Comparison of ENCODE assay signal across 9 mouse cellular contexts in genomic region chr4:129585773-129586172, GRCm38 (mm10). TPM values are rescaled to one million over a fixed set of nuclear protein-coding genes. Genes with fewer than 3 reads are reported as not detected.
DNase-seq lines count a peak whose midpoint lies in the region; ATAC-seq and TF ChIP-seq lines count a peak whose summit lies in the region.
"Had no signal": no experiment of that assay in that cellular context is flagged by ENCODE, and none has a peak within 500 bp of the region (broad histone marks: within the 10 kb centered on the region; RNA-seq: fewer than 3 reads in every experiment).

No protein-coding gene starts in this region.

- H3K27me3 ChIP-seq in lung, embryonic 15.5 days: no peaks in the 10 kb centered on the region
- no peaks in the 10 kb centered on the region for H3K27me3 ChIP-seq in intestine, embryonic 14.5 days (replicated peaks; ENCODE audit: control insufficient read depth, insufficient read depth, low read length)
- H3K27me3 ChIP-seq in liver, postnatal 0 days (ENCODE audit: insufficient read depth, low read length): no peaks in the 10 kb centered on the region
- no peaks in the 10 kb centered on the region for H3K27me3 ChIP-seq in thymus, adult 2 months (ENCODE audit: control insufficient read depth, insufficient read depth, low read length)
- H3K27me3 ChIP-seq: midbrain, embryonic 15.5 days had no signal

- H3K9ac ChIP-seq in lung, embryonic 15.5 days: no peak overlapping the region
- H3K9ac ChIP-seq in intestine, embryonic 14.5 days (ENCODE audit: low read length): no peak overlapping the region
- peak overlapping the region; percentile 63; the same call in 1 of the 2 replicates for H3K9ac ChIP-seq in liver, postnatal 0 days (replicated peaks)

- peak overlapping the region; percentile 83 for H3K4me2 ChIP-seq in lung, embryonic 15.5 days
- peak overlapping the region; percentile 86; the same call in 1 of the 2 replicates for H3K4me2 ChIP-seq in intestine, embryonic 14.5 days (ENCODE audit: low read length)
- H3K4me2 ChIP-seq in liver, postnatal 0 days (ENCODE audit: low read depth, low read length): peak overlapping the region; percentile 72

- TF ChIP-seq POLR2A in thymus, adult 2 months (IDR thresholded peaks at IDR 0.05; ENCODE audit: control insufficient read depth, extremely low read depth, insufficient read depth, low read length, poor library complexity): no peak

- intact Hi-C loops in gastrocnemius, adult 2 months (cut with DNase I): loop anchor here (2.0 kb wide), 1 partner anchor 23 kb away; no protein-coding TSS in a partner anchor

- peaks cover 12% of the 10 kb centered on the region for H3K4me1 ChIP-seq in lung, embryonic 15.5 days
- H3K4me1 ChIP-seq in intestine, embryonic 14.5 days (replicated peaks; ENCODE audit: control insufficient read depth, insufficient read depth, low read length): peaks cover 7% of the 10 kb centered on the region; the same call in 1 of the 2 replicates
- peaks cover 23% of the 10 kb centered on the region; the same call in 1 of the 2 replicates for H3K4me1 ChIP-seq in liver, postnatal 0 days (ENCODE audit: insufficient read depth)
- H3K4me1 ChIP-seq in thymus, adult 2 months (replicated peaks; ENCODE audit: control insufficient read depth, insufficient read depth, low read length): peaks cover 12% of the 10 kb centered on the region

- H3K36me3 ChIP-seq in lung, embryonic 15.5 days: peaks cover 4% of the 10 kb centered on the region
- peaks cover 1% of the 10 kb centered on the region; the same call in 1 of the 2 replicates for H3K36me3 ChIP-seq in intestine, embryonic 14.5 days (ENCODE audit: control insufficient read depth, insufficient read depth, low read length)
- H3K36me3 ChIP-seq in liver, postnatal 0 days (replicated peaks; ENCODE audit: insufficient read depth, low read length): no peaks in the 10 kb centered on the region; the same call in 1 of the 2 replicates
- H3K36me3 ChIP-seq in thymus, adult 2 months (ENCODE audit: control insufficient read depth, insufficient read depth, low read length): no peaks in the 10 kb centered on the region

- H3K4me3 ChIP-seq in gastrocnemius, adult 2 months: peak overlapping the region; percentile 74
- H3K4me3 ChIP-seq in lung, embryonic 15.5 days: no peak overlapping the region
- no peak overlapping the region for H3K4me3 ChIP-seq in intestine, embryonic 14.5 days (ENCODE audit: low read depth, low read length)
- H3K4me3 ChIP-seq in liver, postnatal 0 days (ENCODE audit: low read depth, low read length): peak overlapping the region; percentile 53
- no peak overlapping the region for H3K4me3 ChIP-seq in thymus, adult 2 months (ENCODE audit: control insufficient read depth, insufficient read depth, low read length)

- no peak overlapping the region for H3K27ac ChIP-seq in gastrocnemius, adult 2 months
- no peak overlapping the region for H3K27ac ChIP-seq in lung, embryonic 15.5 days
- no peak overlapping the region for H3K27ac ChIP-seq in intestine, embryonic 14.5 days (ENCODE audit: low read depth)
- H3K27ac ChIP-seq in liver, postnatal 0 days (ENCODE audit: low read depth): peak overlapping the region; percentile 41; the same call in 1 of the 2 replicates
- no peak overlapping the region for H3K27ac ChIP-seq in thymus, adult 2 months (ENCODE audit: control insufficient read depth, insufficient read depth, low read length)
- H3K27ac ChIP-seq: midbrain, embryonic 15.5 days had no signal

- no peak for TF ChIP-seq CTCF in gastrocnemius, adult 2 months (IDR thresholded peaks at IDR 0.05)
- no peak for TF ChIP-seq CTCF in liver, postnatal 0 days (IDR thresholded peaks at IDR 0.05; ENCODE audit: low read depth)
- TF ChIP-seq CTCF in thymus, adult 2 months (IDR thresholded peaks at IDR 0.05; ENCODE audit: borderline replicate concordance, control insufficient read depth, extremely low read depth, insufficient read depth, low read length, poor library complexity): no peak

- DNase-seq in gastrocnemius, adult 2 months: no peak
- DNase-seq in gastrocnemius, postnatal 25 days: no peak
- DNase-seq in lung, postnatal 36 days: no peak
- no peak for DNase-seq in intestine, embryonic 14.5 days (ENCODE audit: low spot score)
- no peak for DNase-seq in liver, postnatal 0 days
- no peak for DNase-seq in thymus, adult 2 months
- no peak for DNase-seq in retina, embryonic 14.5 days (ENCODE audit: low spot score)

- WGBS in lung, embryonic 15.5 days: 79% methylated on average over 9 of the region's 9 CpGs
- whole genome bisulfite sequencing in intestine, embryonic 14.5 days: 83% methylated on average over 9 of the region's 9 CpGs
- WGBS in liver, postnatal 0 days (ENCODE audit: insufficient replicate concordance): 68% methylated on average over 9 of the region's 9 CpGs
- 92% methylated on average over 9 of the region's 9 CpGs for WGBS in thymus, adult 2 months

- no peak for ATAC-seq in lung, embryonic 15.5 days (ENCODE audit: borderline replicate concordance, extremely low read depth, low FRiP score, low TSS enrichment)
- peak; percentile 10; the same call in 1 of the 2 replicates for ATAC-seq in intestine, embryonic 14.5 days (replicated peaks; ENCODE audit: low FRiP score, low TSS enrichment, low read depth)
- no peak for ATAC-seq in liver, postnatal 0 days
- ATAC-seq: midbrain, embryonic 15.5 days had no signal

- H3K9me3 ChIP-seq in lung, embryonic 15.5 days: no peaks in the 10 kb centered on the region
- H3K9me3 ChIP-seq in intestine, embryonic 14.5 days (ENCODE audit: control insufficient read depth, low read length): no peaks in the 10 kb centered on the region
- no peaks in the 10 kb centered on the region for H3K9me3 ChIP-seq in liver, postnatal 0 days (ENCODE audit: low read length)
- H3K9me3 ChIP-seq: midbrain, embryonic 15.5 days had no signal

- TF ChIP-seq EP300 in liver, postnatal 0 days (IDR thresholded peaks at IDR 0.05; ENCODE audit: low read depth): no peak

RNA-seq across cellular contexts. Expression of gene Fam167b, which starts 7.4 kb away (rescaled TPM):
- not detected for total RNA-seq in gastrocnemius, adult 2 months (2021)
- total RNA-seq in gastrocnemius, postnatal 25 days (2021): under 1 TPM in 1 of 2 experiments, not detected in 1; 0.31 TPM
- 3.2 and 4.2 TPM in 2 replicates for polyA plus RNA-seq in lung, embryonic 15.5 days (2015; fragmentation: Nextera tagmentation; extraction: Ambion mirVana)
- 1.5 and 1.8 TPM in 2 replicates for polyA plus RNA-seq in intestine, embryonic 14.5 days (2014; fragmentation: Nextera tagmentation; extraction: Ambion mirVana)
- 13.1 and 15.0 TPM in 2 replicates for polyA plus RNA-seq in liver, postnatal 0 days (2015; fragmentation: Nextera tagmentation; extraction: Ambion mirVana)
- 2.6 and 3.0 TPM in 2 replicates for polyA plus RNA-seq in thymus, adult 2 months (2012; rRNA removed)

RNA-seq across cellular contexts. Expression of gene Lck, which starts 12.3 kb away (rescaled TPM):
- total RNA-seq in gastrocnemius, adult 2 months (2021): not detected
- total RNA-seq in gastrocnemius, postnatal 25 days (2021): under 1 TPM in 1 of 2 experiments, not detected in 1; 0.48 TPM
- polyA plus RNA-seq in lung, embryonic 15.5 days (2015; fragmentation: Nextera tagmentation; extraction: Ambion mirVana): 8.3 and 24.9 TPM in 2 replicates
- polyA plus RNA-seq in intestine, embryonic 14.5 days (2014; fragmentation: Nextera tagmentation; extraction: Ambion mirVana): 7.9 and 8.1 TPM in 2 replicates
- 3.3 and 3.4 TPM in 2 replicates for polyA plus RNA-seq in liver, postnatal 0 days (2015; fragmentation: Nextera tagmentation; extraction: Ambion mirVana)
- polyA plus RNA-seq in thymus, adult 2 months (2012; rRNA removed): 1,584 and 1,845 TPM in 2 replicates

RNA-seq across cellular contexts. Expression of gene Eif3i, which starts 14.7 kb away (rescaled TPM):
- 100 to 1,000 TPM; 134 to 137 TPM for total RNA-seq in gastrocnemius, adult 2 months (2021)
- total RNA-seq in gastrocnemius, postnatal 25 days (2021): 100 to 1,000 TPM; 116 to 129 TPM
- polyA plus RNA-seq in lung, embryonic 15.5 days (2015; fragmentation: Nextera tagmentation; extraction: Ambion mirVana): 259 and 262 TPM in 2 replicates
- polyA plus RNA-seq in intestine, embryonic 14.5 days (2014; fragmentation: Nextera tagmentation; extraction: Ambion mirVana): 349 and 356 TPM in 2 replicates
- 119 and 125 TPM in 2 replicates for polyA plus RNA-seq in liver, postnatal 0 days (2015; fragmentation: Nextera tagmentation; extraction: Ambion mirVana)
- polyA plus RNA-seq in thymus, adult 2 months (2012; rRNA removed): 331 and 350 TPM in 2 replicates

RNA-seq across cellular contexts. Expression of gene Tmem234, which starts 14.7 kb away (rescaled TPM):
- 10 to 100 TPM; 29.8 to 31.9 TPM for total RNA-seq in gastrocnemius, adult 2 months (2021)
- 10 to 100 TPM; 30.5 to 32.3 TPM for total RNA-seq in gastrocnemius, postnatal 25 days (2021)
- polyA plus RNA-seq in lung, embryonic 15.5 days (2015; fragmentation: Nextera tagmentation; extraction: Ambion mirVana): 187 and 191 TPM in 2 replicates
- polyA plus RNA-seq in intestine, embryonic 14.5 days (2014; fragmentation: Nextera tagmentation; extraction: Ambion mirVana): 197 and 212 TPM in 2 replicates
- polyA plus RNA-seq in liver, postnatal 0 days (2015; fragmentation: Nextera tagmentation; extraction: Ambion mirVana): 81.7 and 93.9 TPM in 2 replicates
- 243 and 257 TPM in 2 replicates for polyA plus RNA-seq in thymus, adult 2 months (2012; rRNA removed)

RNA-seq across cellular contexts. Expression of gene Dcdc2b, which starts 28.3 kb away (rescaled TPM):
- 1 to 10 TPM in 1 of 2 experiments, under 1 TPM in 1; 0.77 to 3.1 TPM for total RNA-seq in gastrocnemius, adult 2 months (2021)
- total RNA-seq in gastrocnemius, postnatal 25 days (2021): 1 to 10 TPM in 1 of 2 experiments, under 1 TPM in 1; 0.77 to 1.2 TPM
- polyA plus RNA-seq in lung, embryonic 15.5 days (2015; fragmentation: Nextera tagmentation; extraction: Ambion mirVana): 1.5 and 2.1 TPM in 2 replicates
- polyA plus RNA-seq in intestine, embryonic 14.5 days (2014; fragmentation: Nextera tagmentation; extraction: Ambion mirVana): 2.6 and 3.7 TPM in 2 replicates
- polyA plus RNA-seq in liver, postnatal 0 days (2015; fragmentation: Nextera tagmentation; extraction: Ambion mirVana): 0.54 and 0.71 TPM in 2 replicates
- 4.9 and 7.0 TPM in 2 replicates for polyA plus RNA-seq in thymus, adult 2 months (2012; rRNA removed)

Comparison
In these comparisons a context has a peak if more than half of its experiments do, and no peak if none do; other contexts are left out.
1. H3K4me3 ChIP-seq: peak in gastrocnemius, adult 2 months (single experiment) and liver, postnatal 0 days (single experiment); none in lung, embryonic 15.5 days (single experiment), intestine, embryonic 14.5 days (single experiment) and thymus, adult 2 months (single experiment).
2. RNA of gene Lck, which starts 12.3 kb away (polyA plus RNA-seq): 1,584 to 1,845 TPM in thymus, adult 2 months; 8.3 to 24.9 TPM in lung, embryonic 15.5 days, 7.9 to 8.1 TPM in intestine, embryonic 14.5 days and 3.3 to 3.4 TPM in liver, postnatal 0 days; every median in the first group is over 10 times any median in the second.
3. Peak in every context shown above with its lines, with median percentiles within 50 percentile points of each other: H3K4me2 ChIP-seq.